Comparison of ENCODE assay signal across 8 mouse cellular contexts in the genomic region with DNA sequence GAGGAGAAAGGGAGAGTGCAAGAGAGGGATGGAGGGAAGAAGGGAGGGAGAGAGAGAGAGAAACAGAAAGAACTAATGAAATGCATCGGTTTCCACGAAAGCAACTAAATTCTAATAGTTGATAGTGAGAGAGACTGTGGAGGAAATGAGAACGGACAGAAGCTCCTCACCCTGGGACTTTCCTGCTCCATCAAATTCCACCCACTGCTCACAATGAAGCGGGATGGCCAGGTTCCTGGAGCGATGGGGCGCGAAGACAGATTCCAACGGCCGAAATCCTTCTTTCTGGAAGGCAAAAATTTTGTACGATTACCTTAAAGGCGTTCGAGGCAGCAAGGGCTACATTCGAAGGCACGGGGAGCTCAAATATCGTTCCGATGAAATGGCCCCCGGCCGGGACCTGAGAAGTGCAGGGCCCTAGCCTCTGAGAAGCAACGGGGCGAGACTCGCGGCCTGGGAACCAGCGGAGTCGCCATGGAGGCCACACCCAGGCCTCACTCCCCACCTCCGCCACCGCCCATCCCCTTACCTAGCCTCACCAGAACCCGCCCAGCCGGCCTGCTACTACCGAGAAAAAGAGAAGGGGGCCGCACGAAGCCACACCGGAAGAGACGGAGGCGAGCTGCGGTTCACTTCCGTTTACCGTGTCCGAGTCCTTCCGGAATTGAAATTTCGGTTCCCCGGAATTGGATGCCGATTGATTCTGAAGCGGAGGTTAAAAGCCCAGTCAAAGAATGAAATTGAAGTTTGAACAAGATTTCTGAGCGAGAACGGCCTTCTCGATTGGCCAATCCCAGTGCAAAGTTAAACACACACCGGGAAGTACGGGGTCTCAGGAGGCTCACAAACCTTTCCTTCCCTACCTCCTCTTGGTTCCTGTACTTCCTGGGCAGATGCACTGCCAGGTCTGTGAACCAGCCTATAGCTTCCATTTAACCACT. TPM values are rescaled to one million over a fixed set of nuclear protein-coding genes. Genes with fewer than 3 reads are reported as not detected.
DNase-seq lines count a peak whose midpoint lies in the region; ATAC-seq lines count a peak whose summit lies in the region.

A gene (minus strand): TSS at position 786 of the 941 bp plus-strand sequence.

- peak; percentile 80; the same call in 1 of the 2 replicates for ATAC-seq in heart, embryonic 13.5 days (ENCODE audit: extremely low read depth, insufficient number of reproducible peaks, low FRiP score, low TSS enrichment)
- peak; percentile 93 for ATAC-seq in liver, embryonic 12.5 days
- ATAC-seq in stomach, embryonic 15.5 days (ENCODE audit: insufficient read depth, low FRiP score, low read depth), result peak; percentile 94

- under 1% methylated on average over 48 of the region's 48 CpGs for WGBS in heart, embryonic 13.5 days
- under 1% methylated on average over 48 of the region's 48 CpGs for WGBS in liver, embryonic 12.5 days (ENCODE audit: insufficient replicate concordance)
- WGBS in stomach, embryonic 15.5 days, result under 1% methylated on average over 48 of the region's 48 CpGs

- peak within 1 kb of the TSS; percentile 95 for H3K9ac ChIP-seq in heart, embryonic 13.5 days
- peak within 1 kb of the TSS; percentile 82 for H3K9ac ChIP-seq in liver, embryonic 12.5 days
- peak within 1 kb of the TSS; percentile 83 for H3K9ac ChIP-seq in stomach, embryonic 15.5 days

- peaks cover 25% of the 10 kb centered on the region for H3K27me3 ChIP-seq in heart, embryonic 13.5 days (replicated peaks)
- H3K27me3 ChIP-seq in liver, embryonic 12.5 days (replicated peaks), result peaks cover 10% of the 10 kb centered on the region
- no peaks in the 10 kb centered on the region for H3K27me3 ChIP-seq in stomach, embryonic 15.5 days (replicated peaks)

- peak within 1 kb of the TSS; percentile 68 for H3K27ac ChIP-seq in brown adipose tissue, adult 24 weeks (replicated peaks; ENCODE audit: low read depth, low read length)
- peak within 1 kb of the TSS; percentile 88 for H3K27ac ChIP-seq in heart, embryonic 13.5 days (replicated peaks)
- peak within 1 kb of the TSS; percentile 83 for H3K27ac ChIP-seq in liver, embryonic 12.5 days
- H3K27ac ChIP-seq in stomach, embryonic 15.5 days, result peak within 1 kb of the TSS; percentile 94

- peak within 1 kb of the TSS; percentile 90 for H3K4me3 ChIP-seq in brown adipose tissue, adult 24 weeks (ENCODE audit: insufficient read depth, low read depth, low read length)
- peak within 1 kb of the TSS; percentile 90 for H3K4me3 ChIP-seq in heart, embryonic 13.5 days
- H3K4me3 ChIP-seq in liver, embryonic 12.5 days, result peak within 1 kb of the TSS; percentile 79
- peak within 1 kb of the TSS; percentile 81 for H3K4me3 ChIP-seq in stomach, embryonic 15.5 days (replicated peaks)

- H3K9me3 ChIP-seq in heart, embryonic 13.5 days, result no peaks in the 10 kb centered on the region
- no peaks in the 10 kb centered on the region for H3K9me3 ChIP-seq in liver, embryonic 12.5 days (replicated peaks)
- H3K9me3 ChIP-seq in stomach, embryonic 15.5 days, result no peaks in the 10 kb centered on the region

- peaks cover 2% of the 10 kb centered on the region; the same call in 1 of the 2 replicates for H3K4me1 ChIP-seq in brown adipose tissue, adult 24 weeks (ENCODE audit: control insufficient read depth, insufficient read depth, insufficient read length, low read length)
- H3K4me1 ChIP-seq in heart, embryonic 13.5 days, result peaks cover 18% of the 10 kb centered on the region
- peaks cover 18% of the 10 kb centered on the region for H3K4me1 ChIP-seq in liver, embryonic 12.5 days
- no peaks in the 10 kb centered on the region for H3K4me1 ChIP-seq in stomach, embryonic 15.5 days

- peak; percentile 83 for DNase-seq in CD4-positive, CD25-positive, alpha-beta regulatory T cell, adult 2 months (ENCODE audit: low read depth, low spot score)
- peak; percentile 18 for DNase-seq in fat pad, adult 2 months (ENCODE audit: extremely low read depth, low read depth, low spot score)
- DNase-seq in kidney, postnatal 10 days, result peak; percentile 85
- DNase-seq in natural killer cell, adult 2 months (ENCODE audit: low spot score in 2 of 2), result peak; percentile 68 to 77

- H3K4me2 ChIP-seq in heart, embryonic 13.5 days, result peak within 1 kb of the TSS; percentile 89
- peak within 1 kb of the TSS; percentile 73 for H3K4me2 ChIP-seq in liver, embryonic 12.5 days
- H3K4me2 ChIP-seq in stomach, embryonic 15.5 days, result peak within 1 kb of the TSS; percentile 70

- peaks cover 32% of the 10 kb centered on the region for H3K36me3 ChIP-seq in heart, embryonic 13.5 days
- peaks cover 28% of the 10 kb centered on the region for H3K36me3 ChIP-seq in liver, embryonic 12.5 days
- H3K36me3 ChIP-seq in stomach, embryonic 15.5 days, result peaks cover 5% of the 10 kb centered on the region; the same call in 1 of the 2 replicates

RNA-seq across cellular contexts. Expression of the gene that starts here (rescaled TPM):
- 4.0 and 4.2 TPM in 2 replicates for polyA plus RNA-seq in brown adipose tissue, adult 24 weeks (2012; ENCODE audit: insufficient read depth, insufficient read length, missing spikeins)
- 6.9 and 7.9 TPM in 2 replicates for polyA plus RNA-seq in heart, embryonic 13.5 days (2015; fragmentation: Nextera tagmentation; extraction: Ambion mirVana)
- polyA plus RNA-seq in liver, embryonic 12.5 days (2016; fragmentation: Nextera tagmentation; extraction: Ambion mirVana), result 8.5 TPM in 2 replicates
- 16.9 and 18.0 TPM in 2 replicates for polyA plus RNA-seq in stomach, embryonic 15.5 days (2015; fragmentation: Nextera tagmentation; extraction: Ambion mirVana)

Comparison
In these comparisons a context has a peak if more than half of its experiments do, and no peak if none do; other contexts are left out.
1. Peak in every context shown above with its lines: DNase-seq, ATAC-seq, H3K4me3 ChIP-seq and H3K27ac ChIP-seq.
2. DNase-seq: peak in every context shown above with its lines; median percentile 85 in kidney, postnatal 10 days; 83 in CD4-positive, CD25-positive, alpha-beta regulatory T cell, adult 2 months; 72 in natural killer cell, adult 2 months; 18 in fat pad, adult 2 months.